Mouse (Mus musculus) heart, embryonic 16.5 days (tissue): ENCODE measurements around the gene Ccdc162. TPM values are rescaled to one million over a fixed set of nuclear protein-coding genes. Genes with fewer than 3 reads are reported as not detected.
"Not testable (repeated sequence)": the region's sequence is repeated elsewhere in the genome, so short reads cannot be mapped to it uniquely, and the experiment has no call there.

Experiments used
- ATAC-seq: fragments of 200-750 bp; cut with Nextera tagmentation; replicated peaks from 2 replicates; pipeline ENCODE4 v1.8.0; 2017; ENCODE audit warnings: moderate number of reproducible peaks; ENCODE audit not compliant: insufficient read depth, low FRiP score; ENCODE audit errors: extremely low read depth
- H3K27ac ChIP-seq: fragments of 300-500 bp; sonication (generic); 2 replicates; pipeline ENCODE4 v1.5.1; 2014; ENCODE audit warnings: mild to moderate bottlenecking, low read length, control low read depth, moderate library complexity
- H3K27me3 ChIP-seq: fragments of 300-500 bp; sonication (generic); 2 replicates; pipeline ENCODE4 v1.6.1; 2014; ENCODE audit warnings: low read length, mixed read lengths; ENCODE audit not compliant: control insufficient read depth, insufficient read depth
- H3K36me3 ChIP-seq: fragments of 300-500 bp; sonication (generic); 2 replicates; pipeline ENCODE4 v1.6.1; 2014; ENCODE audit not compliant: control insufficient read depth, insufficient read depth
- H3K4me1 ChIP-seq: fragments of 300-500 bp; sonication (generic); 2 replicates; pipeline ENCODE4 v1.6.1; 2014; ENCODE audit warnings: low read length, mixed read lengths; ENCODE audit not compliant: control insufficient read depth, insufficient read depth
- H3K4me2 ChIP-seq: fragments of 300-500 bp; sonication (generic); 2 replicates; pipeline ENCODE4 v1.6.1; 2014; ENCODE audit warnings: low read depth, mild to moderate bottlenecking, control low read depth, low read length
- H3K4me3 ChIP-seq: fragments of 300-500 bp; sonication (generic); 2 replicates; pipeline ENCODE4 v1.5.1; 2014; ENCODE audit warnings: mild to moderate bottlenecking, control low read depth, low read length
- H3K9ac ChIP-seq: fragments of 300-500 bp; sonication (generic); 2 replicates; pipeline ENCODE4 v1.6.1; 2014; ENCODE audit warnings: low read length, control low read depth
- H3K9me3 ChIP-seq: fragments of 300-500 bp; sonication (generic); replicated peaks from 2 replicates; pipeline ENCODE4 v1.6.1; 2016; ENCODE audit warnings: low read length; ENCODE audit not compliant: control insufficient read depth
- WGBS: fragments of 180-500 bp; shearing (Covaris S2); extraction: QIAGEN DNeasy Blood & Tissue Kit; methylation state at CpG from one replicate; pipeline ENCODE4 v1.1.7; 2014; 5-methylcytosine and 5-hydroxymethylcytosine counted together
- polyA plus RNA-seq: library from polyadenylated mRNA; unstranded; fragments of >200 nt; fragmentation: Nextera tagmentation; extraction: Ambion mirVana; gene quantifications from 2 replicates; pipeline ENCODE4 v1.2.1, GENCODE M21; 2015

Ccdc162 gene
- polyA plus RNA-seq, 1 experiment from 2014 or later, result 1.2 TPM

GRCm38 (mm10) chr10:41518508-41518980 lies 197.9 kb downstream of the Ccdc162 start:
- H3K4me2 ChIP-seq, result peak overlapping the region; percentile 93
- peaks cover 25% of the 10 kb centered on the region for H3K4me1 ChIP-seq
- H3K27me3 ChIP-seq, result no peaks in the 10 kb centered on the region
- ATAC-seq, result peak; percentile 51
- WGBS, result under 1% methylated on average over 23 of the region's 23 CpGs
- H3K9me3 ChIP-seq, result no peaks in the 10 kb centered on the region
- peaks cover 2% of the 10 kb centered on the region; the same call in 1 of the 2 replicates for H3K36me3 ChIP-seq
- H3K27ac ChIP-seq, result peak overlapping the region; percentile 97
- peak overlapping the region; percentile 100 for H3K9ac ChIP-seq
- peak overlapping the region; percentile 98 for H3K4me3 ChIP-seq

GRCm38 (mm10) chr10:41514921-41515320 lies 201.5 kb downstream of the Ccdc162 start:
- Histone ChIP-seq H3K9ac (no peak overlapping the region), H3K36me3 (no peaks in the 10 kb centered on the region), H3K4me3 (no peak overlapping the region), H3K27me3 (no peaks in the 10 kb centered on the region), H3K4me1 (peaks cover 9% of the 10 kb centered on the region; the same call in 1 of the 2 replicates), H3K27ac (no peak overlapping the region), H3K4me2 (no peak overlapping the region), H3K9me3 (no peaks in the 10 kb centered on the region)
- no peak for ATAC-seq

DNA sequence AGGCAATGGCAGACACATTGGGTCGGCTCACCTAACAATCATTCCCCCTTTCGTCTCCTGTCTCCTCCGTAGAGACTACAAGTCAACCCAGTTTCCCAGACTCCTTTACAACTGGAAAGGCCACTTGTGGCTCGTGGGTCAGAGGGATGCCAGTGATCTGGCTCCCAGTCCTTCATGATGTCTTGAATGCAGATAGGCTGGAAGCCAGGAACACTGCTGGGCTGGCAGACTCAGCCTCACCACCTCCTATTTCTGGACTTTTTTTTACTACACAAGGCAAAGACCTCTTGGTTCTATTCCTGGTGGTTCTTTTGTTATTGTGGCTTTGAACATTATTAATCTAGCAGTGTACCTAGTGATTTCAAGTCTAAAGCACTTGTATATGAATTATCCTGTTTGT lies 202.1 kb downstream of the Ccdc162 start:
- ATAC-seq, result no peak
- H3K4me1 ChIP-seq, result peaks cover 9% of the 10 kb centered on the region; the same call in 1 of the 2 replicates
- no peak overlapping the region for H3K27ac ChIP-seq
- H3K4me3 ChIP-seq, result no peak overlapping the region
- 51% methylated on average over 4 of the region's 4 CpGs for WGBS
- H3K9me3 ChIP-seq, result no peaks in the 10 kb centered on the region
- no peaks in the 10 kb centered on the region for H3K27me3 ChIP-seq
- no peak overlapping the region for H3K9ac ChIP-seq
- no peak overlapping the region for H3K4me2 ChIP-seq
- no peaks in the 10 kb centered on the region for H3K36me3 ChIP-seq

- no peak overlapping the region for H3K9ac ChIP-seq
- H3K27me3 ChIP-seq, result no peaks in the 10 kb centered on the region
- no peak overlapping the region for H3K4me2 ChIP-seq
- H3K27ac ChIP-seq, result no peak overlapping the region
- ATAC-seq, result no peak
- H3K4me1 ChIP-seq, result peaks cover 4% of the 10 kb centered on the region; the same call in 1 of the 2 replicates
- H3K4me3 ChIP-seq, result no peak overlapping the region
- WGBS, result 35% methylated on average over 2 of the region's 2 CpGs
- no peaks in the 10 kb centered on the region for H3K9me3 ChIP-seq
- H3K36me3 ChIP-seq, result no peaks in the 10 kb centered on the region
Measured at GRCm38 (mm10) chr10:41509160-41509559, 207.3 kb downstream of the Ccdc162 start.

- WGBS, result 3% methylated on average over 3 of the region's 3 CpGs
- H3K4me3 ChIP-seq, H3K9ac ChIP-seq, H3K36me3 ChIP-seq, H3K9me3 ChIP-seq, H3K4me2 ChIP-seq, ATAC-seq, H3K27me3 ChIP-seq, H3K27ac ChIP-seq: not testable (repeated sequence)
- peaks cover 12% of the 10 kb centered on the region for H3K4me1 ChIP-seq
Measured at GRCm38 (mm10) chr10:41505446-41505845, 211.0 kb downstream of the Ccdc162 start.

- no peak overlapping the region for H3K27ac ChIP-seq
- 89% methylated on average over 1 of the region's 1 CpGs for WGBS
- no peaks in the 10 kb centered on the region for H3K9me3 ChIP-seq
- no peak overlapping the region for H3K4me2 ChIP-seq
- H3K27me3 ChIP-seq, result no peaks in the 10 kb centered on the region
- ATAC-seq, result no peak
- no peak overlapping the region for H3K4me3 ChIP-seq
- peaks cover 12% of the 10 kb centered on the region for H3K4me1 ChIP-seq
- no peak overlapping the region for H3K9ac ChIP-seq
- no peaks in the 10 kb centered on the region for H3K36me3 ChIP-seq
Measured at GRCm38 (mm10) chr10:41504996-41505395, 211.4 kb downstream of the Ccdc162 start.

GRCm38 (mm10) chr10:41500941-41501340 lies 215.5 kb downstream of the Ccdc162 start:
- no peak overlapping the region for H3K4me2 ChIP-seq
- H3K36me3 ChIP-seq, result no peaks in the 10 kb centered on the region
- H3K9me3 ChIP-seq, result no peaks in the 10 kb centered on the region
- H3K27ac ChIP-seq, result peak overlapping the region; percentile 65
- ATAC-seq, result 0 out of 2 replicates have a peak, but pooled peaks have one; percentile 41
- H3K27me3 ChIP-seq, result no peaks in the 10 kb centered on the region
- peaks cover 12% of the 10 kb centered on the region for H3K4me1 ChIP-seq
- H3K4me3 ChIP-seq, result no peak overlapping the region
- 28% methylated on average over 4 of the region's 4 CpGs for WGBS
- no peak overlapping the region for H3K9ac ChIP-seq

DNA sequence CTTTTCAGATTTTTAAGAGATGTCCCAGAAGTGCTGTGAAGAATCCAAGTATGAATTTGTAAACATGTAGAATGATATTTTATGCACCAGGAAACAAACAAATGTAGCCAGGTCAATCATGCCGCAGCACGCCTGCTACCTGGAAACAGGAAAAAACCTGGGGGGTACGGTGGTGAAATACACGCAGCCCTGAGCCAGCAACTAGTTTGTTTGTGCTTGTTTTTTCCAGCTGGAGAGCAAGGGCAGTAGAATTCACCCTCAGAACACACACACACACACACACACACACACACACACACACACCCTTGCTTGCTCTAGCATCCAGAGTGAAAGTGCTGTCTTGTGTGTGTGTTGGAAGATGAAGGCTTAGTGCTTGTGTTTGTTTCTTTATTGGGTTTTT lies 225.3 kb downstream of the Ccdc162 start:
- Histone ChIP-seq H3K9me3 (no peaks in the 10 kb centered on the region), H3K27me3 (no peaks in the 10 kb centered on the region), H3K4me1 (peaks cover 12% of the 10 kb centered on the region), H3K4me3 (no peak overlapping the region), H3K27ac (no peak overlapping the region), H3K4me2 (no peak overlapping the region), H3K9ac (no peak overlapping the region), H3K36me3 (peaks cover 11% of the 10 kb centered on the region)
- WGBS, result 45% methylated on average over 4 of the region's 4 CpGs
- no peak for ATAC-seq

- Histone ChIP-seq H3K36me3 (peaks cover 17% of the 10 kb centered on the region), H3K27ac (no peak overlapping the region), H3K4me2 (peak overlapping the region; percentile 100), H3K4me3 (peak overlapping the region; percentile 75), H3K9me3 (no peaks in the 10 kb centered on the region), H3K4me1 (peaks cover 12% of the 10 kb centered on the region), H3K27me3 (no peaks in the 10 kb centered on the region), H3K9ac (peak overlapping the region; percentile 77)
- under 1% methylated on average over 29 of the region's 29 CpGs for WGBS
- ATAC-seq, result peak; percentile 31
Measured at GRCm38 (mm10) chr10:41490518-41490873, 225.9 kb downstream of the Ccdc162 start.
